Mouse (Mus musculus): ENCODE data around the gene Hsph1. TPM values are rescaled to one million over a fixed set of nuclear protein-coding genes. Genes with fewer than 3 reads are reported as not detected.

Gene Hsph1
- polyA plus RNA-seq, 1 experiment from 2014 or later: 94.9 TPM

GRCm38 (mm10) chr5:149637306-149637705 lies 1.1 kb upstream of the Hsph1 start:
- Histone ChIP-seq H3K4me2 (peak overlapping the region; percentile 81), H3K9ac (replicated peaks) (peak overlapping the region; percentile 53; the same call in 1 of the 2 replicates), H3K9me3 (replicated peaks) (no peaks in the 10 kb centered on the region), H3K36me3 (peaks cover 8% of the 10 kb centered on the region; the same call in 1 of the 2 replicates), H3K27ac (replicated peaks) (peak overlapping the region; percentile 90; the same call in 1 of the 2 replicates), H3K4me3 (replicated peaks) (peak overlapping the region; percentile 6; the same call in 1 of the 2 replicates), H3K4me1 (peaks cover 28% of the 10 kb centered on the region), H3K27me3 (replicated peaks) (no peaks in the 10 kb centered on the region)
- 53% methylated on average over 8 of the region's 8 CpGs for WGBS
- no peak for ATAC-seq (ENCODE audit: low FRiP score)

GRCm38 (mm10) chr5:149635556-149635955 lies 620 bp downstream of the Hsph1 start:
- Histone ChIP-seq H3K9ac (replicated peaks) (peak overlapping the region; percentile 77), H3K4me2 (peak overlapping the region; percentile 81), H3K27ac (replicated peaks) (peak overlapping the region; percentile 90), H3K27me3 (replicated peaks) (no peaks in the 10 kb centered on the region), H3K36me3 (peaks cover 25% of the 10 kb centered on the region), H3K4me3 (replicated peaks) (peak overlapping the region; percentile 66), H3K4me1 (peaks cover 28% of the 10 kb centered on the region), H3K9me3 (replicated peaks) (no peaks in the 10 kb centered on the region)
- under 1% methylated on average over 24 of the region's 24 CpGs for WGBS
- ATAC-seq (ENCODE audit: low FRiP score): peak; percentile 9

- H3K9ac ChIP-seq (replicated peaks): peak overlapping the region; percentile 77
- no peaks in the 10 kb centered on the region for H3K9me3 ChIP-seq (replicated peaks)
- peaks cover 35% of the 10 kb centered on the region for H3K36me3 ChIP-seq
- peaks cover 28% of the 10 kb centered on the region for H3K4me1 ChIP-seq
- peak overlapping the region; percentile 66 for H3K4me3 ChIP-seq (replicated peaks)
- H3K27me3 ChIP-seq (replicated peaks): no peaks in the 10 kb centered on the region
- no peak for ATAC-seq (ENCODE audit: low FRiP score)
- peak overlapping the region; percentile 81 for H3K4me2 ChIP-seq
- 76% methylated on average over 11 of the region's 11 CpGs for WGBS
- H3K27ac ChIP-seq (replicated peaks): no peak overlapping the region
Measured at GRCm38 (mm10) chr5:149634409-149635035, 1.7 kb downstream of the Hsph1 start.

GRCm38 (mm10) chr5:149625547-149625946 lies 10.6 kb downstream of the Hsph1 start:
- peaks cover 89% of the 10 kb centered on the region for H3K36me3 ChIP-seq
- ATAC-seq (ENCODE audit: low FRiP score): no peak
- H3K4me3 ChIP-seq (replicated peaks): no peak overlapping the region
- WGBS: 91% methylated on average over 3 of the region's 3 CpGs
- no peak overlapping the region for H3K9ac ChIP-seq (replicated peaks)
- no peaks in the 10 kb centered on the region for H3K4me1 ChIP-seq
- no peaks in the 10 kb centered on the region for H3K9me3 ChIP-seq (replicated peaks)
- no peak overlapping the region for H3K4me2 ChIP-seq
- no peaks in the 10 kb centered on the region for H3K27me3 ChIP-seq (replicated peaks)
- no peak overlapping the region for H3K27ac ChIP-seq (replicated peaks)

GRCm38 (mm10) chr5:149623815-149624675 lies 12.1 kb downstream of the Hsph1 start:
- peaks cover 88% of the 10 kb centered on the region for H3K36me3 ChIP-seq
- H3K9ac ChIP-seq (replicated peaks): no peak overlapping the region
- no peak for ATAC-seq (ENCODE audit: low FRiP score)
- H3K4me3 ChIP-seq (replicated peaks): no peak overlapping the region
- H3K27me3 ChIP-seq (replicated peaks): no peaks in the 10 kb centered on the region
- no peak overlapping the region for H3K4me2 ChIP-seq
- no peak overlapping the region for H3K27ac ChIP-seq (replicated peaks)
- H3K9me3 ChIP-seq (replicated peaks): no peaks in the 10 kb centered on the region
- 92% methylated on average over 8 of the region's 8 CpGs for WGBS
- no peaks in the 10 kb centered on the region for H3K4me1 ChIP-seq

GRCm38 (mm10) chr5:149622644-149623043 lies 13.5 kb downstream of the Hsph1 start:
- 82% methylated on average over 6 of the region's 6 CpGs for WGBS
- H3K4me3 ChIP-seq (replicated peaks): no peak overlapping the region
- H3K4me2 ChIP-seq: no peak overlapping the region
- H3K36me3 ChIP-seq: peaks cover 91% of the 10 kb centered on the region
- no peaks in the 10 kb centered on the region for H3K9me3 ChIP-seq (replicated peaks)
- no peak for ATAC-seq (ENCODE audit: low FRiP score)
- no peak overlapping the region for H3K9ac ChIP-seq (replicated peaks)
- H3K27ac ChIP-seq (replicated peaks): no peak overlapping the region
- H3K4me1 ChIP-seq: no peaks in the 10 kb centered on the region
- H3K27me3 ChIP-seq (replicated peaks): no peaks in the 10 kb centered on the region

GRCm38 (mm10) chr5:149622152-149622551 lies 14.0 kb downstream of the Hsph1 start:
- 76% methylated on average over 7 of the region's 7 CpGs for WGBS
- Histone ChIP-seq H3K4me2 (no peak overlapping the region), H3K4me3 (replicated peaks) (no peak overlapping the region), H3K9ac (replicated peaks) (no peak overlapping the region), H3K27me3 (replicated peaks) (no peaks in the 10 kb centered on the region), H3K36me3 (peaks cover 91% of the 10 kb centered on the region), H3K9me3 (replicated peaks) (no peaks in the 10 kb centered on the region), H3K4me1 (no peaks in the 10 kb centered on the region), H3K27ac (replicated peaks) (no peak overlapping the region)
- ATAC-seq (ENCODE audit: low FRiP score): no peak

GRCm38 (mm10) chr5:149617776-149618425 lies 18.3 kb downstream of the Hsph1 start:
- H3K36me3 ChIP-seq: peaks cover 88% of the 10 kb centered on the region
- no peak overlapping the region for H3K4me3 ChIP-seq (replicated peaks)
- H3K4me1 ChIP-seq: 0 out of 2 replicates have a peak, but pooled peaks cover 3% of the 10 kb centered on the region
- H3K9ac ChIP-seq (replicated peaks): no peak overlapping the region
- no peaks in the 10 kb centered on the region for H3K27me3 ChIP-seq (replicated peaks)
- 93% methylated on average over 6 of the region's 6 CpGs for WGBS
- H3K4me2 ChIP-seq: no peak overlapping the region
- no peaks in the 10 kb centered on the region for H3K9me3 ChIP-seq (replicated peaks)
- ATAC-seq (ENCODE audit: low FRiP score): no peak
- no peak overlapping the region for H3K27ac ChIP-seq (replicated peaks)

- H3K4me3 ChIP-seq (replicated peaks): no peak overlapping the region
- H3K4me1 ChIP-seq: peaks cover 12% of the 10 kb centered on the region; the same call in 1 of the 2 replicates
- H3K36me3 ChIP-seq: peaks cover 78% of the 10 kb centered on the region
- H3K9ac ChIP-seq (replicated peaks): no peak overlapping the region
- H3K27ac ChIP-seq (replicated peaks): no peak overlapping the region
- H3K27me3 ChIP-seq (replicated peaks): no peaks in the 10 kb centered on the region
- no peaks in the 10 kb centered on the region for H3K9me3 ChIP-seq (replicated peaks)
- no peak overlapping the region for H3K4me2 ChIP-seq
- ATAC-seq (ENCODE audit: low FRiP score): no peak
- 88% methylated on average over 10 of the region's 10 CpGs for WGBS
Measured at GRCm38 (mm10) chr5:149616817-149617216, 19.4 kb downstream of the Hsph1 start.

GRCm38 (mm10) chr5:149616138-149616537 lies 20.0 kb downstream of the Hsph1 start:
- Histone ChIP-seq H3K4me1 (peaks cover 14% of the 10 kb centered on the region; the same call in 1 of the 2 replicates), H3K27ac (replicated peaks) (no peak overlapping the region), H3K4me2 (no peak overlapping the region), H3K36me3 (peaks cover 75% of the 10 kb centered on the region), H3K4me3 (replicated peaks) (no peak overlapping the region), H3K9me3 (replicated peaks) (no peaks in the 10 kb centered on the region), H3K9ac (replicated peaks) (no peak overlapping the region), H3K27me3 (replicated peaks) (no peaks in the 10 kb centered on the region)
- WGBS: 73% methylated on average over 1 of the region's 1 CpGs
- ATAC-seq (ENCODE audit: low FRiP score): no peak

- Histone ChIP-seq H3K36me3 (peaks cover 42% of the 10 kb centered on the region), H3K4me3 (replicated peaks) (no peak overlapping the region), H3K27me3 (replicated peaks) (no peaks in the 10 kb centered on the region), H3K9ac (replicated peaks) (no peak overlapping the region), H3K27ac (replicated peaks) (peak overlapping the region; percentile 20; the same call in 1 of the 2 replicates), H3K4me2 (no peak overlapping the region), H3K4me1 (peaks cover 14% of the 10 kb centered on the region; the same call in 1 of the 2 replicates), H3K9me3 (replicated peaks) (no peaks in the 10 kb centered on the region)
- WGBS: 37% methylated on average over 10 of the region's 10 CpGs
- peak; percentile 35; the same call in 1 of the 2 replicates for ATAC-seq (ENCODE audit: low FRiP score)
Measured at GRCm38 (mm10) chr5:149612740-149613139, 23.4 kb downstream of the Hsph1 start.

All from neural tube, embryonic 15.5 days (tissue).